Comparison of ENCODE assay signal across 19 mouse cellular contexts in genomic region chr1:155381931-155382330, GRCm38 (mm10).
"Had no signal": no experiment of that assay in that cellular context is flagged by ENCODE, and none has a peak within 500 bp of the region (broad histone marks: within the 10 kb centered on the region; RNA-seq: fewer than 3 reads in every experiment).

No protein-coding gene starts in this region.

- ATAC-seq: intestine, postnatal 0 days; midbrain, embryonic 13.5 days; midbrain, embryonic 16.5 days had no signal

- H3K9ac ChIP-seq: liver, embryonic 15.5 days; midbrain, embryonic 13.5 days; neural tube, embryonic 13.5 days had no signal

- H3K9me3 ChIP-seq: liver, embryonic 15.5 days; midbrain, embryonic 10.5 days; midbrain, embryonic 13.5 days; neural tube, embryonic 13.5 days had no signal

- H3K4me3 ChIP-seq: left cerebral cortex, adult 2 months; liver, embryonic 15.5 days; midbrain, embryonic 10.5 days; midbrain, embryonic 13.5 days; myocyte; neural tube, embryonic 13.5 days had no signal

- DNase-seq: kidney, postnatal 25 days; layer of hippocampus, postnatal 36 days; lung, adult 2 months; lung, postnatal 14 days; lung, postnatal 4 days; right cerebral cortex, adult 18-20 months; right cerebral cortex, postnatal 14 days; right cerebral cortex, postnatal 4 days; thymus, postnatal 25 days had no signal

- H3K36me3 ChIP-seq: liver, embryonic 15.5 days had no signal

- H3K4me1 ChIP-seq: neural tube, embryonic 13.5 days had no signal

- H3K27me3 ChIP-seq: liver, embryonic 15.5 days; midbrain, embryonic 13.5 days; neural tube, embryonic 13.5 days had no signal

- H3K27ac ChIP-seq: kidney, postnatal 0 days; left cerebral cortex, adult 2 months; liver, embryonic 15.5 days; midbrain, embryonic 10.5 days; midbrain, embryonic 13.5 days; neural tube, embryonic 13.5 days; stomach, postnatal 0 days had no signal
